ENCODE assay signal across 9 mouse cellular contexts in genomic region chr7:78890641-78891040, GRCm38 (mm10). TPM values are rescaled to one million over a fixed set of nuclear protein-coding genes. Genes with fewer than 3 reads are reported as not detected.
A peak's percentile ranks its signal among the peaks of the same experiment; 100 is the strongest.
DNase-seq lines count a peak whose midpoint lies in the region; ATAC-seq and TF ChIP-seq lines count a peak whose summit lies in the region.
"Had no signal": no experiment of that assay in that cellular context is flagged by ENCODE, and none has a peak within 500 bp of the region (broad histone marks: within the 10 kb centered on the region; RNA-seq: fewer than 3 reads in every experiment).

No protein-coding gene starts in this region.

- no peak overlapping the region for H3K27ac ChIP-seq in kidney, embryonic 16.5 days (ENCODE audit: low read length)
- H3K27ac ChIP-seq in forebrain, embryonic 14.5 days (ENCODE audit: low read depth, low read length) = no peak overlapping the region
- no peak overlapping the region for H3K27ac ChIP-seq in kidney, adult 2 months (ENCODE audit: insufficient read depth, low read depth, low read length)
- H3K27ac ChIP-seq in limb, embryonic 13.5 days = no peak overlapping the region
- no peak overlapping the region for H3K27ac ChIP-seq in stomach, postnatal 0 days (replicated peaks)
- H3K27ac ChIP-seq: embryonic facial prominence, embryonic 15.5 days had no signal

- H3K36me3 ChIP-seq in kidney, embryonic 16.5 days (ENCODE audit: insufficient read depth, low read length) = no peaks in the 10 kb centered on the region
- H3K36me3 ChIP-seq in forebrain, embryonic 14.5 days (ENCODE audit: control insufficient read depth, insufficient read depth, low read length) = no peaks in the 10 kb centered on the region
- no peaks in the 10 kb centered on the region for H3K36me3 ChIP-seq in kidney, adult 2 months (ENCODE audit: control insufficient read depth, insufficient read depth, low read length)
- no peaks in the 10 kb centered on the region for H3K36me3 ChIP-seq in limb, embryonic 13.5 days
- no peaks in the 10 kb centered on the region for H3K36me3 ChIP-seq in stomach, postnatal 0 days (ENCODE audit: control insufficient read depth, insufficient read depth, low read length)
- H3K36me3 ChIP-seq: embryonic facial prominence, embryonic 15.5 days had no signal

- peaks cover 29% of the 10 kb centered on the region for H3K27me3 ChIP-seq in kidney, embryonic 16.5 days (ENCODE audit: insufficient read depth, low read length)
- H3K27me3 ChIP-seq in forebrain, embryonic 14.5 days (replicated peaks; ENCODE audit: control insufficient read depth, insufficient read depth, low read length) = no peaks in the 10 kb centered on the region
- H3K27me3 ChIP-seq in kidney, adult 2 months (replicated peaks; ENCODE audit: control insufficient read depth, insufficient read depth, low read length) = no peaks in the 10 kb centered on the region
- peaks cover 37% of the 10 kb centered on the region for H3K27me3 ChIP-seq in limb, embryonic 13.5 days
- no peaks in the 10 kb centered on the region for H3K27me3 ChIP-seq in stomach, postnatal 0 days (ENCODE audit: control insufficient read depth, insufficient read depth, low read length)

- DNase-seq in kidney, adult 18-20 months = peak; percentile 88
- peak; percentile 72 for DNase-seq in c-Kit-positive CD71-positive TER-119-negative erythroid progenitor cells, embryonic 14.5 days (ENCODE audit: low read depth)
- peak; percentile 87 for DNase-seq in forebrain, embryonic 14.5 days (ENCODE audit: low spot score)
- peak; percentile 79 for DNase-seq in kidney, adult 2 months
- peak; percentile 74 to 81 for DNase-seq in natural killer cell, adult 2 months (ENCODE audit: low spot score in 2 of 2)
- peak; percentile 89 for DNase-seq in stomach, postnatal 0 days (ENCODE audit: low spot score)

- no peak overlapping the region for H3K4me3 ChIP-seq in kidney, embryonic 16.5 days (ENCODE audit: low read length)
- no peak overlapping the region for H3K4me3 ChIP-seq in forebrain, embryonic 14.5 days (ENCODE audit: low read depth, low read length)
- H3K4me3 ChIP-seq in kidney, adult 2 months (ENCODE audit: insufficient read depth, low read depth, low read length) = no peak overlapping the region
- no peak overlapping the region for H3K4me3 ChIP-seq in limb, embryonic 13.5 days
- H3K4me3 ChIP-seq in stomach, postnatal 0 days (ENCODE audit: low read depth, low read length) = no peak overlapping the region
- H3K4me3 ChIP-seq: embryonic facial prominence, embryonic 15.5 days had no signal

- H3K9ac ChIP-seq in kidney, embryonic 16.5 days (replicated peaks; ENCODE audit: low read length) = no peak overlapping the region
- H3K9ac ChIP-seq in forebrain, embryonic 14.5 days (ENCODE audit: low read length) = no peak overlapping the region
- H3K9ac ChIP-seq in limb, embryonic 13.5 days = no peak overlapping the region
- no peak overlapping the region for H3K9ac ChIP-seq in stomach, postnatal 0 days (ENCODE audit: low read length)
- H3K9ac ChIP-seq: embryonic facial prominence, embryonic 15.5 days had no signal

- ATAC-seq in kidney, embryonic 16.5 days (ENCODE audit: low FRiP score, low TSS enrichment) = no peak
- 0 out of 2 replicates have a peak, but pooled peaks have one; percentile 9 for ATAC-seq in forebrain, embryonic 14.5 days
- peak; percentile 37; the same call in 1 of the 2 replicates for ATAC-seq in limb, embryonic 13.5 days (ENCODE audit: low FRiP score, low read depth)
- ATAC-seq in stomach, postnatal 0 days (ENCODE audit: low FRiP score, low TSS enrichment) = no peak

- 2% methylated on average over 16 of the region's 16 CpGs for WGBS in kidney, embryonic 16.5 days
- 3% methylated on average over 16 of the region's 16 CpGs for WGBS in forebrain, embryonic 14.5 days
- 3% methylated on average over 16 of the region's 16 CpGs for WGBS in kidney, adult 2 months
- 2% methylated on average over 16 of the region's 16 CpGs for WGBS in limb, embryonic 13.5 days
- WGBS in stomach, postnatal 0 days = 4% methylated on average over 16 of the region's 16 CpGs

- H3K4me2 ChIP-seq in kidney, embryonic 16.5 days (replicated peaks; ENCODE audit: low read depth, low read length) = no peak overlapping the region
- H3K4me2 ChIP-seq in forebrain, embryonic 14.5 days (ENCODE audit: low read length) = no peak overlapping the region
- H3K4me2 ChIP-seq in limb, embryonic 13.5 days (replicated peaks) = no peak overlapping the region
- H3K4me2 ChIP-seq in stomach, postnatal 0 days (replicated peaks; ENCODE audit: low read depth) = no peak overlapping the region
- H3K4me2 ChIP-seq: embryonic facial prominence, embryonic 15.5 days had no signal

- TF ChIP-seq EP300 in stomach, postnatal 0 days (optimal IDR thresholded peaks at IDR 0.05) = no peak

- H3K9me3 ChIP-seq in kidney, embryonic 16.5 days (ENCODE audit: low read length) = no peaks in the 10 kb centered on the region
- no peaks in the 10 kb centered on the region for H3K9me3 ChIP-seq in forebrain, embryonic 14.5 days (replicated peaks; ENCODE audit: control insufficient read depth, low read length)
- H3K9me3 ChIP-seq in limb, embryonic 13.5 days = no peaks in the 10 kb centered on the region
- H3K9me3 ChIP-seq in stomach, postnatal 0 days (ENCODE audit: control insufficient read depth, low read length) = no peaks in the 10 kb centered on the region
- H3K9me3 ChIP-seq: embryonic facial prominence, embryonic 15.5 days had no signal

- no peak for TF ChIP-seq POLR2A in kidney, adult 2 months (IDR thresholded peaks at IDR 0.05; ENCODE audit: low read depth, low read length)

- TF ChIP-seq CTCF in kidney, adult 2 months (conservative IDR thresholded peaks at IDR 0.05; ENCODE audit: insufficient read depth, insufficient read length, low read depth, low read length) = peak; percentile 92
- peak; percentile 98 for TF ChIP-seq CTCF in stomach, postnatal 0 days (IDR thresholded peaks at IDR 0.05; ENCODE audit: low read depth)

- H3K4me1 ChIP-seq in kidney, embryonic 16.5 days (ENCODE audit: insufficient read depth, low read length) = 0 out of 2 replicates have a peak, but pooled peaks cover 4% of the 10 kb centered on the region
- peaks cover 28% of the 10 kb centered on the region for H3K4me1 ChIP-seq in forebrain, embryonic 14.5 days (ENCODE audit: control insufficient read depth, insufficient read depth, low read length)
- H3K4me1 ChIP-seq in kidney, adult 2 months (ENCODE audit: control insufficient read depth, insufficient read depth, low read length) = peaks cover 4% of the 10 kb centered on the region; the same call in 1 of the 2 replicates
- peaks cover 7% of the 10 kb centered on the region; the same call in 1 of the 2 replicates for H3K4me1 ChIP-seq in limb, embryonic 13.5 days
- H3K4me1 ChIP-seq in stomach, postnatal 0 days (replicated peaks; ENCODE audit: control insufficient read depth, insufficient read depth) = no peaks in the 10 kb centered on the region

RNA-seq across cellular contexts. Expression of gene Aen, which starts 5.0 kb away (rescaled TPM):
- polyA plus RNA-seq in kidney, embryonic 16.5 days (2015; fragmentation: Nextera tagmentation; extraction: Ambion mirVana) = 46.8 and 48.0 TPM in 2 replicates
- polyA plus RNA-seq in forebrain, embryonic 14.5 days (2014; fragmentation: Nextera tagmentation; extraction: Ambion mirVana) = 42.2 and 44.0 TPM in 2 replicates
- polyA plus RNA-seq in kidney, adult 2 months (2012; rRNA removed) = 20.1 and 20.7 TPM in 2 replicates
- 41.0 and 42.0 TPM in 2 replicates for polyA plus RNA-seq in limb, embryonic 13.5 days (2015; fragmentation: Nextera tagmentation; extraction: Ambion mirVana)
- polyA plus RNA-seq in stomach, postnatal 0 days (2015; fragmentation: Nextera tagmentation; extraction: Ambion mirVana) = 25.8 and 27.0 TPM in 2 replicates

RNA-seq across cellular contexts. Expression of gene Isg20, which starts 22.6 kb away (rescaled TPM):
- 3.0 TPM in 2 replicates for polyA plus RNA-seq in kidney, embryonic 16.5 days (2015; fragmentation: Nextera tagmentation; extraction: Ambion mirVana)
- polyA plus RNA-seq in forebrain, embryonic 14.5 days (2014; fragmentation: Nextera tagmentation; extraction: Ambion mirVana) = 0.65 and 1.6 TPM in 2 replicates
- polyA plus RNA-seq in kidney, adult 2 months (2012; rRNA removed) = 10.9 and 12.5 TPM in 2 replicates
- polyA plus RNA-seq in limb, embryonic 13.5 days (2015; fragmentation: Nextera tagmentation; extraction: Ambion mirVana) = 0.57 and 0.94 TPM in 2 replicates
- polyA plus RNA-seq in stomach, postnatal 0 days (2015; fragmentation: Nextera tagmentation; extraction: Ambion mirVana) = 10.6 and 10.9 TPM in 2 replicates

RNA-seq across cellular contexts. Expression of gene Det1, which starts 43.6 kb away (rescaled TPM):
- polyA plus RNA-seq in kidney, embryonic 16.5 days (2015; fragmentation: Nextera tagmentation; extraction: Ambion mirVana) = 19.1 and 19.6 TPM in 2 replicates
- 18.7 and 20.5 TPM in 2 replicates for polyA plus RNA-seq in forebrain, embryonic 14.5 days (2014; fragmentation: Nextera tagmentation; extraction: Ambion mirVana)
- 10.6 and 11.2 TPM in 2 replicates for polyA plus RNA-seq in kidney, adult 2 months (2012; rRNA removed)
- 21.0 and 22.2 TPM in 2 replicates for polyA plus RNA-seq in limb, embryonic 13.5 days (2015; fragmentation: Nextera tagmentation; extraction: Ambion mirVana)
- 8.2 and 8.3 TPM in 2 replicates for polyA plus RNA-seq in stomach, postnatal 0 days (2015; fragmentation: Nextera tagmentation; extraction: Ambion mirVana)

Comparison
In these comparisons a context has a peak if more than half of its experiments do, and no peak if none do; other contexts are left out.
1. ATAC-seq: peak in forebrain, embryonic 14.5 days (single experiment) and limb, embryonic 13.5 days (single experiment); none in kidney, embryonic 16.5 days (single experiment) and stomach, postnatal 0 days (single experiment).
2. Peak in every context shown above with its lines, with median percentiles within 50 percentile points of each other: DNase-seq.